Mouse (Mus musculus) midbrain, embryonic 16.5 days (tissue): ENCODE measurements around the gene Abcc2. TPM values are rescaled to one million over a fixed set of nuclear protein-coding genes. Genes with fewer than 3 reads are reported as not detected.

Source experiments
- ATAC-seq: fragments of 200-750 bp; cut with Nextera tagmentation; 2 replicates; pipeline ENCODE4 v1.8.0; 2017; ENCODE audit warnings: moderate TSS enrichment
- H3K27ac ChIP-seq: fragments of 300-500 bp; sonication (generic); 2 replicates; pipeline ENCODE4 v1.5.1; 2014; ENCODE audit warnings: mild to moderate bottlenecking, low read length, mixed read lengths
- H3K27me3 ChIP-seq: fragments of 300-500 bp; sonication (generic); 2 replicates; pipeline ENCODE4 v1.6.1; 2014; ENCODE audit warnings: low read depth, low read length, mixed read lengths; ENCODE audit not compliant: control insufficient read depth, insufficient read depth
- H3K36me3 ChIP-seq: fragments of 300-500 bp; sonication (generic); 2 replicates; pipeline ENCODE4 v1.6.1; 2014; ENCODE audit warnings: mild to moderate bottlenecking, low read length, moderate library complexity, mixed read lengths; ENCODE audit not compliant: control insufficient read depth, insufficient read depth
- H3K4me1 ChIP-seq: fragments of 300-500 bp; sonication (generic); 2 replicates; pipeline ENCODE4 v1.6.1; 2014; ENCODE audit warnings: mild to moderate bottlenecking, low read length, mixed read lengths; ENCODE audit not compliant: control insufficient read depth, insufficient read depth
- H3K4me2 ChIP-seq: fragments of 300-500 bp; sonication (generic); 2 replicates; pipeline ENCODE4 v1.6.1; 2014; ENCODE audit warnings: mild to moderate bottlenecking, low read length, mixed read lengths
- H3K4me3 ChIP-seq: fragments of 300-500 bp; sonication (generic); 2 replicates; pipeline ENCODE4 v1.5.1; 2014; ENCODE audit warnings: low read depth, mild to moderate bottlenecking, low read length, moderate library complexity, mixed read lengths
- H3K9ac ChIP-seq: fragments of 300-500 bp; sonication (generic); 2 replicates; pipeline ENCODE4 v1.6.1; 2014; ENCODE audit warnings: low read depth, low read length, mixed read lengths
- H3K9me3 ChIP-seq: fragments of 300-500 bp; sonication (generic); replicated peaks from 2 replicates; pipeline ENCODE4 v1.6.1; 2014; ENCODE audit warnings: mild to moderate bottlenecking, low read length, mixed read lengths; ENCODE audit not compliant: control insufficient read depth, poor library complexity, severe bottlenecking
- WGBS: fragments of 180-500 bp; shearing (Covaris S2); extraction: QIAGEN DNeasy Blood & Tissue Kit; methylation state at CpG from one replicate; pipeline ENCODE4 v1.1.7; 2014; 5-methylcytosine and 5-hydroxymethylcytosine counted together
- polyA plus RNA-seq: library from polyadenylated mRNA; unstranded; fragments of >200 nt; fragmentation: Nextera tagmentation; extraction: Ambion mirVana; gene quantifications from 2 replicates; pipeline ENCODE4 v1.2.1, GENCODE M21; 2015

Gene Abcc2
- polyA plus RNA-seq, 1 experiment from 2014 or later = 0.11 TPM

DNA sequence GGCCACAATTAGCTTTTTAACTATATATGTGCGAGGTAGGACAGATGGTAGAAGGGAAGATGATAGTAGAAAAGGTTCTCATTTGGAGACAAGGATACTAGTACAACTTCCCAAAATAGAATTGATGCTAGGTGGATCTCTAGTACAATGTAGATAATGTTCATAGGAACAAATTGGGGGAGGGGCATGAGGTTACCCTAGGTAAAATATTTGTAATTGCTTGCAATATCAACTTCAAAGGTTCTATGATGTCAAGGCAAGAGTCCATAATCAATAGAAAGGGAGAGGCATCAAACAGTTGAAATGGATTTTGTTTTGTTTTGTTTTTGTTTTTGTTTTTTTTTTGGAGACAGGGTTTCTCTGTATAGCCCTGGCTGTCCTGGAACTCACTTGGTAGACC, 12.0 kb downstream of the Abcc2 start:
- WGBS = 81% methylated on average over 1 of the region's 1 CpGs

DNA sequence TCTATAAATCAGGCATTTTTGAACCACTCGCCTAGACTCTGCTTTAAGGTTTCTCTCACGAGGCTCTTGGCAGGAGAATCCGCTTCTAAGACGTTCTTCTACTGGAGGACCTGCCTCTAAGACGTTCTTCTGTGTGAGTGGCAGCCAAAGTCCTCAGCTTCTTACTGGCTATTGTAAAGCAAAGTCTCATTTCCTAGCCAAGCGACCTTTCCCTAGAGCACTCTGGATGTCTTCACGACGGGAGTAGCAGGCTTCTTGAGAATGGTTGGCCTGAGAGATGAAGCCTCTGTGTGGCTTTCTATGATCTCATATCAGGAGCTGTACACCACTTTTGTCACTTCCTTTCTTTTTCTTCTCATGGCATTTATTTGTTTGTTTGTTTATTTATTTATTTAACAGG, 13.5 kb downstream of the Abcc2 start:
- Histone ChIP-seq H3K27ac (no peak overlapping the region), H3K27me3 (no peaks in the 10 kb centered on the region), H3K9me3 (no peaks in the 10 kb centered on the region), H3K36me3 (no peaks in the 10 kb centered on the region), H3K4me3 (no peak overlapping the region), H3K4me2 (no peak overlapping the region), H3K9ac (no peak overlapping the region), H3K4me1 (no peaks in the 10 kb centered on the region)
- WGBS = 82% methylated on average over 8 of the region's 8 CpGs
- no peak for ATAC-seq

More for the DNA sequence above, 12.0 kb downstream of the Abcc2 start:
- ATAC-seq = no peak
- no peaks in the 10 kb centered on the region for H3K27me3 ChIP-seq
- H3K36me3 ChIP-seq = no peaks in the 10 kb centered on the region
- H3K4me3 ChIP-seq = no peak overlapping the region
- no peak overlapping the region for H3K27ac ChIP-seq
- no peaks in the 10 kb centered on the region for H3K9me3 ChIP-seq
- no peak overlapping the region for H3K4me2 ChIP-seq
- H3K9ac ChIP-seq = no peak overlapping the region
- H3K4me1 ChIP-seq = no peaks in the 10 kb centered on the region

DNA sequence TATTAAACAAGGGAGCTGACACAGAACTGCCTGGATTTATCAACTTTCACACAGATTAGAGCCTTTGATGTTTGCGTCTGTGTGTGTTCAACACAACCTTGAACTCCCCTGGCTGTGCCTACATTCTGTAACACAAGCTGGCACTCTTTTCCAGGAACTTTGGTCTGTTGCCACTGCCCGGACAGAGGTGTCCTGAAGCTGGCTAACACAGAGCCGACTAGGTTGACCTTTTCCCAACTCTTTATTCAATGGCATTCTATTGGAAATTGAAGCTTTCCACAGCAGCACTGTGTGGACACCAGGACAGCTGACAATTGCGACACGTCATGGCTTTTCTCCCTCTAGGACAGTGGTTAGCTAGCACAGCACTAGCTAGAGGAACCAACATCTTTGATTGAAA, 15.2 kb downstream of the Abcc2 start:
- no peak for ATAC-seq
- H3K27me3 ChIP-seq = no peaks in the 10 kb centered on the region
- H3K4me3 ChIP-seq = no peak overlapping the region
- H3K4me2 ChIP-seq = no peak overlapping the region
- H3K9me3 ChIP-seq = no peaks in the 10 kb centered on the region
- no peaks in the 10 kb centered on the region for H3K36me3 ChIP-seq
- H3K4me1 ChIP-seq = no peaks in the 10 kb centered on the region
- WGBS = 75% methylated on average over 5 of the region's 5 CpGs
- no peak overlapping the region for H3K9ac ChIP-seq
- H3K27ac ChIP-seq = no peak overlapping the region

DNA sequence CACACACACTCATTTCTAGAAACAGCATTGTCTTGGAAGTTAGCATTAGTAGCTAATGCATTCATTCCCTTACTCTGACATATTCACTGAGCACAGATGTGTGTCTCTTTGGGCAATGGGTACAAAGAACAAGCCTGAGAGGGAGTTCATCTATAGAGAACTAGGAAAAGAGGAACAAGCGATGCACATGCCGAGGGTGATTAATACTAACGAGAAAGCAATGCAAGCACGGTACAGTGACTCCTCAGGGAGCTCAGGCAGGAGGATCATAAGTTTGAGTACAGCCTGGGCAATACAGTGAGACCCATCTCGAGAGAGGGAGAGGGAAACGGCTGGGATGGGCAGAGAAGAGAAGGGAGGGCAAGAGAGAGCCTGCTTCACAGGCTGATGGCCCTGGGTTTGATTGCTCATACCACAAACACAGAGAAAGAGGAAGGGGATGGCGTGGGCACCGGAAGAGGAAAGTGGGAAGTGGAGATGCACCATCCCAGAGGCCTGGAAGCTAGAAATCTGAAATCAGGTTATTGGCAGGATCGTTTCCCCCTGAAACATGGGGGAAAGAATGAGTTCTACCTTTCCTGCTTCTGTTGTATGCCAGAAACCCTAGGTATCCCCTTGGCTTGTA, 19.5 kb downstream of the Abcc2 start:
- H3K4me3 ChIP-seq = no peak overlapping the region
- H3K36me3 ChIP-seq = no peaks in the 10 kb centered on the region
- no peaks in the 10 kb centered on the region for H3K9me3 ChIP-seq
- no peak overlapping the region for H3K9ac ChIP-seq
- H3K4me2 ChIP-seq = no peak overlapping the region
- no peak overlapping the region for H3K27ac ChIP-seq
- 85% methylated on average over 9 of the region's 9 CpGs for WGBS
- no peaks in the 10 kb centered on the region for H3K27me3 ChIP-seq
- ATAC-seq = no peak
- no peaks in the 10 kb centered on the region for H3K4me1 ChIP-seq

DNA sequence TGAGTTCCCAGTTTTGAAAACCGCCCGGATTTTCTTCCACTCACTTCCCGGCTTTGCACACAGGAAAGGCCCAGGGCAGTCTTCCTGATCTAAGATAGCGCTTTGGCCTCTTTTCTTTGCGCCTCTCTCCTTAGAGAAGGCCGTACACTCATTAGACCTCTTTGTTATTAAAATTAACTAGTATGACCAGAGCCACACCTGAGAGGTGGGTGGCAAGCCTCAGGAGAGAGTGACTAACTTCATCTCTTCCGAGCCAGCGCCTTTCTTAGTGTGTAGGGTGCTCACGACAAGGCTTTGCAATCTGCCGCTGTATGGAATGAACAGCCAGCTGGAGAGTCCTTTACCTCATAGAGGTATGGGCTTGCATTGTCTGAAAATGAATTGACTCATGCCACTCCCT, 21.9 kb downstream of the Abcc2 start:
- no peak overlapping the region for H3K4me3 ChIP-seq
- H3K4me1 ChIP-seq = no peaks in the 10 kb centered on the region
- H3K27ac ChIP-seq = no peak overlapping the region
- H3K9me3 ChIP-seq = no peaks in the 10 kb centered on the region
- H3K27me3 ChIP-seq = no peaks in the 10 kb centered on the region
- 82% methylated on average over 10 of the region's 10 CpGs for WGBS
- no peaks in the 10 kb centered on the region for H3K36me3 ChIP-seq
- no peak overlapping the region for H3K4me2 ChIP-seq
- ATAC-seq = no peak
- no peak overlapping the region for H3K9ac ChIP-seq

DNA sequence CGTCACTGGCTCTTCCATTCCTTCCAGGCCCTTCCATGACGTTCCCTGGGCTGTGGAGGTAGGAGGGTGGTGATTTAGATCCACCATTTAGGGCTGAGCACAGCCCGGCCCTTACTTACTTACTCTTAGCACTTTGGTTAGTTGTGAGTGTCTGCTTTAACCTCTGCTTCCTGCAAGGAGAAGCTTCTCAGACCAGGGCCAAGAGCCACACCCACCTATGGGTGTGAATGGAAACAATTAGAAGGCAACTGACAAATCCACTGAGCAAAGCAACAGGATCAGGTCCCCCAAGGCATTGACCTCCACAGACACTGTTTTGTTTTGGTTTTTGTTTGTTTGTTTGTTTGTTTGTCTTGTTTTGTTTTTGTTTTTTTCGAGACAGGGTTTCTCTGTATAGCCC, 27.3 kb downstream of the Abcc2 start:
- Histone ChIP-seq H3K4me2 (no peak overlapping the region), H3K4me3 (no peak overlapping the region), H3K27me3 (no peaks in the 10 kb centered on the region), H3K4me1 (no peaks in the 10 kb centered on the region), H3K27ac (no peak overlapping the region), H3K36me3 (no peaks in the 10 kb centered on the region), H3K9me3 (no peaks in the 10 kb centered on the region), H3K9ac (no peak overlapping the region)
- no peak for ATAC-seq
- 31% methylated on average over 4 of the region's 4 CpGs for WGBS

DNA sequence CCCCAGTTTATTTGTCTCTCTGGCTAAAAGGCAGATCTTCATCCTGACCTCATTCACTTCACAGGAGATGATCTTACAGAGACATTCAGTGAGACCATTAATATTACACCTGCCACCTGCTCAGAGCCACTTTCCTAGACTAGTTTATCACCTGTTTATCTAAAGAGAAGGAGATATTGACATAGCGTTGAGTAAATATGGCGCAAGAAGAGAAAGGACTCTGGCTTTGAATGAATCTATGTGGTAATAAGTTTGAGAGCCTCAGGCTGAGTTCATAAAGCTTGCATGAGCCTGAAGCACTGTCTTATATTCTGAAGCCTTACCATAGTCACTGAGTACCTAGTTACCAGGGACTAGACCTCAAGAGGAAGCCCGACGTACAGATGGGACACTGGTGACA, 29.4 kb downstream of the Abcc2 start:
- WGBS = 97% methylated on average over 4 of the region's 4 CpGs
- no peak overlapping the region for H3K4me3 ChIP-seq
- H3K27ac ChIP-seq = no peak overlapping the region
- no peak for ATAC-seq
- H3K27me3 ChIP-seq = no peaks in the 10 kb centered on the region
- H3K4me1 ChIP-seq = no peaks in the 10 kb centered on the region
- no peak overlapping the region for H3K9ac ChIP-seq
- H3K36me3 ChIP-seq = no peaks in the 10 kb centered on the region
- no peak overlapping the region for H3K4me2 ChIP-seq
- H3K9me3 ChIP-seq = no peaks in the 10 kb centered on the region

DNA sequence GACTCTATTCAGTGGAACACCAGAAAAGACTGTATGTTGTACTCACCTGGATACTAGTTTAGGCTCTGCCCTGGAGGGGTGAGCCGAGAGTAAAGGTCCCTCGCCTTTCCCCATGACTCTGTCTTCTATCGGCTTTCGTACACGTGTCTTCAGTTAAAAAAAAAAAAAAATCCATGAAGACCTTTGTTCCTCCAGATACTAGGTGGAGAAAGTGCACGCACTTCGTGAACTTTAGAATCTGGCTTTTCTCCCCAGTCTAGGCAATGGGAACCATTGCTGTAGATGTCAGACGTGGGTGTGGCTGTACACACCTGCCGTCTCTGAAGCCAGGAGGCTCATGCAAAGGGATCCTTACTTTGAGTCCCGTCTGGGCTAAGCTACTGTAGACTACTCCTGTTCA, 31.3 kb downstream of the Abcc2 start:
- ATAC-seq = no peak
- Histone ChIP-seq H3K27ac (no peak overlapping the region), H3K36me3 (no peaks in the 10 kb centered on the region), H3K4me3 (no peak overlapping the region), H3K4me1 (no peaks in the 10 kb centered on the region), H3K9ac (no peak overlapping the region), H3K4me2 (no peak overlapping the region), H3K27me3 (no peaks in the 10 kb centered on the region), H3K9me3 (no peaks in the 10 kb centered on the region)
- 94% methylated on average over 10 of the region's 10 CpGs for WGBS

DNA sequence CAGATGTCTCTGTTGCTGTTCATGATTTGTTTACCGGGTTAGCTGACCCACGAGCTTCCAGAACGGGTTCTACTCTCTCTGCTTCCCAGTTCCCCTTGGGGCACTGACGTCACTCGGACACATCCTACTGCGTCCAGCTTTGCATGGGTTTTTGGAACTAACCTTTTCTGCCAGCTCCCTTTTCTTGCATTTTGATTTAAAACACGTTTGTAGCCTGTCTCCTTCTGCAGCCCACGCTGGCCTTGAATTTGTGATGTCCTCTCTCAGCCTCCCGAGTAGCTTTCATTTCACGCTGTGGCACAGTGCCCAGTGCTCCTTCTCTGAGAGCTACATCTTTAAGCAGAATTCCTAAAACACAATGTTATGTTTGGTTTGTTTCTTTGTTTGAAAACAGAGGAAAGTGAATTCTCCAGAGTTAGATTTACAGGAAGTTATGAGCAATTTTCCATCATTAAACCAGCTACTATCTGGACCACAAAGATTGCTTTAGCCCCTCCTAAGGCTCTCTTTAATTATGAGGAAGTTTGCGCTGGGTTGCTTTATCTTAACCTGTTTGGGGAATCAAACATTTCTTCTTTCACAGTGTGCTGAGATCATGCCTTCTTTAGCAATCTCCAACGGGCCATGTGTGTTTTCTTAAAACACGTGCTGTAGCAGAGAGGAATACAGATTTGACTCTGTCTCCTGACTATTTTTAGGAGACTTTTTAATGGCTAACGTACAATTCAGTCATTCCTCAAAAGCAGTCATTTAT, 33.8 kb downstream of the Abcc2 start:
- Histone ChIP-seq H3K9ac (no peak overlapping the region), H3K27me3 (no peaks in the 10 kb centered on the region), H3K36me3 (no peaks in the 10 kb centered on the region), H3K9me3 (no peaks in the 10 kb centered on the region), H3K4me3 (no peak overlapping the region), H3K27ac (no peak overlapping the region), H3K4me2 (no peak overlapping the region), H3K4me1 (no peaks in the 10 kb centered on the region)
- no peak for ATAC-seq
- 66% methylated on average over 14 of the region's 14 CpGs for WGBS
